In the genomic region with DNA sequence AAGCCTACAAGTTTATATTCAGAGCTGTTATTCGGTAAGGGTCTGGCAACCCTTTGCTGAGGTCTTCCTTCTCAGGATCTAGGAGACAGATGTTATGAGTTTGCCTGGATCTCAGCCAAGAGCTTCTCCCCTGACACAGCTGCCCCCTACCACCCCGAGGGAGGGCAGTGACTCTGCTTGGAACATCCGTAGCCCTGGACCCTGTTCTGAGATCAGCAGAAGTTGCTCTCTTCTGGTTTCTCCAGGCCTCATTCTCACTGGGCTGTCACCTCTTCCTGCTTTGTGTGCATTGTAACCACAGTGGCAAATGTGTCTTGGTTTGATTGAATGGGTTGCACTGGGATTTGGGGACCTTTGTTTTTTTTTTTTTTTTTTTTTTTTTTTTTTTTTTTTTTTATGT, we compare ENCODE assay signal across 17 mouse cellular contexts.
DNase-seq lines count a peak whose midpoint lies in the region; ATAC-seq lines count a peak whose summit lies in the region.
"Had no signal": no experiment of that assay in that cellular context is flagged by ENCODE, and none has a peak within 500 bp of the region (broad histone marks: within the 10 kb centered on the region; RNA-seq: fewer than 3 reads in every experiment).

No protein-coding gene starts in this region.

- ATAC-seq in hindbrain, embryonic 13.5 days (ENCODE audit: low FRiP score), result no peak
- no peak for ATAC-seq in midbrain, embryonic 14.5 days (ENCODE audit: low FRiP score, low TSS enrichment)
- ATAC-seq in midbrain, embryonic 15.5 days (replicated peaks), result no peak
- ATAC-seq in hematopoietic stem cell, adult 5-6 weeks (replicated peaks in 1 of 2; ENCODE audit: insufficient read depth in 1 of 2, low FRiP score in 2 of 2, low TSS enrichment in 1 of 2, low read depth in 1 of 2, poor library complexity in 2 of 2, severe bottlenecking in 2 of 2), result peak; percentile 92 to 95
- no peak; the same call in 1 of the 2 replicates for ATAC-seq in kidney, embryonic 14.5 days (ENCODE audit: low FRiP score, low TSS enrichment)
- ATAC-seq: forebrain, embryonic 14.5 days; intestine, embryonic 15.5 days had no signal

- no peak overlapping the region for H3K4me3 ChIP-seq in hindbrain, embryonic 10.5 days
- no peak overlapping the region for H3K4me3 ChIP-seq in hindbrain, embryonic 13.5 days
- H3K4me3 ChIP-seq in midbrain, embryonic 14.5 days (replicated peaks; ENCODE audit: low read depth, low read length), result no peak overlapping the region
- H3K4me3 ChIP-seq in midbrain, embryonic 15.5 days, result no peak overlapping the region
- no peak overlapping the region for H3K4me3 ChIP-seq in kidney, embryonic 14.5 days (ENCODE audit: low read length)
- H3K4me3 ChIP-seq: intestine, embryonic 15.5 days; left cerebral cortex, adult 2 months had no signal

- 60% methylated on average over 3 of the region's 3 CpGs for WGBS in hindbrain, embryonic 10.5 days
- WGBS in hindbrain, embryonic 13.5 days, result 38% methylated on average over 3 of the region's 3 CpGs
- WGBS in midbrain, embryonic 14.5 days, result 63% methylated on average over 3 of the region's 3 CpGs
- 51% methylated on average over 3 of the region's 3 CpGs for WGBS in midbrain, embryonic 15.5 days
- 39% methylated on average over 3 of the region's 3 CpGs for WGBS in kidney, embryonic 14.5 days

- no peaks in the 10 kb centered on the region for H3K27me3 ChIP-seq in hindbrain, embryonic 10.5 days (ENCODE audit: insufficient read depth, poor library complexity, severe bottlenecking)
- no peaks in the 10 kb centered on the region for H3K27me3 ChIP-seq in hindbrain, embryonic 13.5 days
- H3K27me3 ChIP-seq in midbrain, embryonic 14.5 days (ENCODE audit: control insufficient read depth, insufficient read depth, low read length), result no peaks in the 10 kb centered on the region
- no peaks in the 10 kb centered on the region for H3K27me3 ChIP-seq in midbrain, embryonic 15.5 days (replicated peaks)
- H3K27me3 ChIP-seq in kidney, embryonic 14.5 days (ENCODE audit: control insufficient read depth, insufficient read depth, low read length), result no peaks in the 10 kb centered on the region
- H3K27me3 ChIP-seq: intestine, embryonic 15.5 days had no signal

- peak overlapping the region; percentile 36 for H3K27ac ChIP-seq in hindbrain, embryonic 10.5 days
- H3K27ac ChIP-seq in hindbrain, embryonic 13.5 days, result no peak overlapping the region
- no peak overlapping the region for H3K27ac ChIP-seq in midbrain, embryonic 14.5 days (replicated peaks; ENCODE audit: low read depth, low read length)
- H3K27ac ChIP-seq in midbrain, embryonic 15.5 days, result no peak overlapping the region
- no peak overlapping the region for H3K27ac ChIP-seq in kidney, embryonic 14.5 days (ENCODE audit: low read depth, low read length)
- H3K27ac ChIP-seq: intestine, embryonic 15.5 days; left cerebral cortex, adult 2 months; macrophage had no signal

- DNase-seq in hindbrain, embryonic 10.5 days (ENCODE audit: low spot score), result no peak
- DNase-seq in midbrain, embryonic 14.5 days, result peak; percentile 23
- peak; percentile 14 for DNase-seq in retina, postnatal 1 day
- no peak for DNase-seq in left cerebral cortex, adult 11 months (ENCODE audit: low spot score)
- DNase-seq: adrenal gland, postnatal 36 days; kidney, postnatal 4 days; right cerebral cortex, postnatal 25 days had no signal

- H3K4me2 ChIP-seq in hindbrain, embryonic 13.5 days, result no peak overlapping the region
- no peak overlapping the region for H3K4me2 ChIP-seq in midbrain, embryonic 14.5 days (ENCODE audit: low read length)
- H3K4me2 ChIP-seq in midbrain, embryonic 15.5 days, result no peak overlapping the region
- no peak overlapping the region for H3K4me2 ChIP-seq in kidney, embryonic 14.5 days (replicated peaks; ENCODE audit: low read depth, low read length)
- H3K4me2 ChIP-seq: intestine, embryonic 15.5 days; liver, embryonic 11.5 days had no signal

- no peak overlapping the region for H3K9ac ChIP-seq in hindbrain, embryonic 13.5 days
- no peak overlapping the region for H3K9ac ChIP-seq in midbrain, embryonic 14.5 days (replicated peaks; ENCODE audit: low read length)
- no peak overlapping the region for H3K9ac ChIP-seq in midbrain, embryonic 15.5 days
- H3K9ac ChIP-seq in kidney, embryonic 14.5 days (ENCODE audit: low read depth, low read length), result no peak overlapping the region
- H3K9ac ChIP-seq: intestine, embryonic 15.5 days had no signal

- H3K36me3 ChIP-seq in hindbrain, embryonic 10.5 days, result no peaks in the 10 kb centered on the region
- no peaks in the 10 kb centered on the region for H3K36me3 ChIP-seq in hindbrain, embryonic 13.5 days
- no peaks in the 10 kb centered on the region for H3K36me3 ChIP-seq in midbrain, embryonic 14.5 days (ENCODE audit: control insufficient read depth, insufficient read depth, low read length)
- H3K36me3 ChIP-seq in midbrain, embryonic 15.5 days (replicated peaks), result no peaks in the 10 kb centered on the region
- H3K36me3 ChIP-seq in kidney, embryonic 14.5 days (ENCODE audit: control insufficient read depth, insufficient read depth, low read length), result no peaks in the 10 kb centered on the region
- H3K36me3 ChIP-seq: G1E; intestine, embryonic 15.5 days had no signal

- peaks cover 24% of the 10 kb centered on the region for H3K4me1 ChIP-seq in hindbrain, embryonic 10.5 days (replicated peaks)
- H3K4me1 ChIP-seq in hindbrain, embryonic 13.5 days (replicated peaks), result peaks cover 21% of the 10 kb centered on the region
- H3K4me1 ChIP-seq in midbrain, embryonic 14.5 days (ENCODE audit: control insufficient read depth, insufficient read depth, low read length), result 0 out of 2 replicates have a peak, but pooled peaks cover 6% of the 10 kb centered on the region
- peaks cover 10% of the 10 kb centered on the region for H3K4me1 ChIP-seq in midbrain, embryonic 15.5 days
- peaks cover 4% of the 10 kb centered on the region; the same call in 1 of the 2 replicates for H3K4me1 ChIP-seq in kidney, embryonic 14.5 days (ENCODE audit: control insufficient read depth, insufficient read depth, low read length)

- no peaks in the 10 kb centered on the region for H3K9me3 ChIP-seq in hindbrain, embryonic 10.5 days
- H3K9me3 ChIP-seq in hindbrain, embryonic 13.5 days, result no peaks in the 10 kb centered on the region
- no peaks in the 10 kb centered on the region for H3K9me3 ChIP-seq in midbrain, embryonic 14.5 days (ENCODE audit: control insufficient read depth, low read length)
- no peaks in the 10 kb centered on the region for H3K9me3 ChIP-seq in midbrain, embryonic 15.5 days
- H3K9me3 ChIP-seq in kidney, embryonic 14.5 days (ENCODE audit: control insufficient read depth, low read length), result no peaks in the 10 kb centered on the region
- H3K9me3 ChIP-seq: G1E; intestine, embryonic 15.5 days had no signal

Comparison
In these comparisons a context has a peak if more than half of its experiments do, and no peak if none do; other contexts are left out.
1. DNase-seq: peak in midbrain, embryonic 14.5 days (single experiment) and retina, postnatal 1 day (single experiment); none in hindbrain, embryonic 10.5 days (single experiment) and left cerebral cortex, adult 11 months (single experiment).
2. ATAC-seq: peak in hematopoietic stem cell, adult 5-6 weeks (2 of 2); none in hindbrain, embryonic 13.5 days (single experiment), midbrain, embryonic 14.5 days (single experiment), midbrain, embryonic 15.5 days (single experiment) and kidney, embryonic 14.5 days (single experiment).